Mouse (Mus musculus) left cerebral cortex, adult 18-20 months (tissue): ENCODE measurements around the gene Adgrg7. TPM values are rescaled to one million over a fixed set of nuclear protein-coding genes. Genes with fewer than 3 reads are reported as not detected.

Experiments used
- DNase-seq, 2 experiments: peaks; one replicate each; pipeline ENCODE4 v3.0.0; 2021 to 2022; ENCODE audit warnings: low spot score in 2 of 2, mixed read lengths in 1 of 2
- total RNA-seq, 2 experiments: library from RNA; stranded (reverse); gene quantifications; 2 replicates each; pipeline ENCODE4 v1.2.3; 2021

Adgrg7 gene
- total RNA-seq, 2 experiments from 2014 or later = not detected

DNA sequence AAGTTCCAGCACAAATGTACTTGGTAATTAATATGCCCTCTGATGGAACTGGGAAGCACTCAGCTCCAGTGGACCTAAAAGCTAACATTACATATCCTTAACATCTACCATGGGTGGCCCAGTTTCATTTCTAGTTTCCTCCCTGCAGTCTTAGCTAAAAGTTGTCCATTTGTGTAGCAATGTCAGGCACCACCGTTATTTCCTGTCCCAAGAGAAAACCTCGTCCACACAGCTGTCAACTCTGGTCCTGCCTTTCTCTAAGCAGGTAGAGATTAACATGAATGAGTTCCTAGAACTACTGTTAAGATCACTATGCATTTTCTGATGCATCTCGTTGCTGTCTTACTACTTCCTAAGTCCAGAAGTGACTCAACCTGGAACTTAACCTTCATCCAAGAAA, 80.0 kb downstream of the Adgrg7 start:
- no peak for DNase-seq

DNA sequence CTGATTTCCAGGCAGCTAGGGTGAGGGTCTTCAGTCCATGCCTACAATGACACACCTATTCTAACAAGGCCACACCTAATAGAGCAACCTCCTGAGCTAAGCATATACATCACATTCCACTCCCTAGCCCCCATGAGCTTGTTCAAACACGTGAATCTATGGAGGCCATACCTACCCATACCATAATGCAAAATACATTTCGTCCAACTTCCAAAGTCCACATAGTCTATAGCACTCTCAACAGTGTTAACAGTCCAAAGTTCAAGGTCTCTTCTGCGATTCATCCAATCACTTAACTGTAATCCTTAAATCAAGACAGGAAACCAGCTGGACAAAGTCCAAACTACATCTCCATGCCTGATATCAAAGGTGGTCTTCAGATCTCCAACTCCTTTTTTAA, 85.6 kb downstream of the Adgrg7 start:
- no peak for DNase-seq

DNA sequence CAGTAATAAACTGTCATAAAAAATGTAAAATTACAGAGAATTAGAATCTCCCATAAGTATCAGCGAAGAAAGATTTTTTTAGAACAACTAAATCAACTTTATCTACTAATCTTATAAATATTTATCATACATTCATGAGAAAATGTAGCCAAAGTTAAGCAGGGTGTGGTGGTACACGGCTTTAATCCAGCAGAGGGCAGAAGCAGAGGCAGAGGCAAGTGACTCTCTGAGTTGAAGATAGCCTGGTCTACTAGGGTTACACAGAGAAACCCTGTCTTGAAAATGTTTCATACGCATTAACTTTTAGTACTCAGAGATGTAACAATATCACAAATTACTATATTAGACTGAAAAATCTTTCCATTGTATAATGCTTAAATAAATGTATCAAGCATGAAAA, 89.9 kb downstream of the Adgrg7 start:
- DNase-seq = no peak

DNA sequence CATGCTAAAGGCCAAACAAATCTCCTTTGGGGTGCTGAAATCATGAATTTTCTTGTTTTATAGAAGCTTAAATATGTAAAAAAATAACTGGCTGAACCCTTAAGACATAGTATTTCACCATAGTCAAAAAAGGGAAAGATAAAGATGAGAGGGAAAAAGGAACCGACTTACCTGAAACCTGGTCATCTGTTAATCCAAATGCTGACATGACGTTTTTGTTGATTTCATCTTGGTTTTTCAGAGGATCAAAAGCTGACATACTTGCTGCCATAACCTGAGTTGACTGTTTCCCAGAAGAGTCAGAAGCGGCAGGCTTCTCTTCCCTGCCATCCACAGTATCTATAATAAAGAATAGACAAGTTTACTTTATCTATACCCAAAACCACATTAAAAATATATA, 94.8 kb downstream of the Adgrg7 start:
- DNase-seq = no peak

DNA sequence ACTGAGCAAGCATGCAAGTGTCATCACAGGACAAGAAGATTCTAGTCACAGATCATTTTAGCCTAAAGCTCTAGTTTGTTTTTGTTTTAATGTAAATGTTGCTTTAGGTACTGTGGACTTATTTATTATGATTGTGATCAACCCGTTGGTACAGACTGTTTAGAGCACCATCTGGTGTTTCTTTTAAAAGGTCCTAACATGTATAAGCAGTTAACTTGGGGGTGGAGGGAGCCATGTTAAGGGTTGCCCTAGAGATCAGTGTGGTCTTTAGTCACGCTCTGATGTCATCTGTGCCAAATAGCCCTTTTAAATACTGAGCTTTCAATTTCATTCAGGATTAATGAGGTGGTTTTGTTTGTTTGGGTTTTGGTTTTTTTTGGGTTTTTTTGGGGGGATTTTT, 99.2 kb downstream of the Adgrg7 start:
- no peak for DNase-seq

DNA sequence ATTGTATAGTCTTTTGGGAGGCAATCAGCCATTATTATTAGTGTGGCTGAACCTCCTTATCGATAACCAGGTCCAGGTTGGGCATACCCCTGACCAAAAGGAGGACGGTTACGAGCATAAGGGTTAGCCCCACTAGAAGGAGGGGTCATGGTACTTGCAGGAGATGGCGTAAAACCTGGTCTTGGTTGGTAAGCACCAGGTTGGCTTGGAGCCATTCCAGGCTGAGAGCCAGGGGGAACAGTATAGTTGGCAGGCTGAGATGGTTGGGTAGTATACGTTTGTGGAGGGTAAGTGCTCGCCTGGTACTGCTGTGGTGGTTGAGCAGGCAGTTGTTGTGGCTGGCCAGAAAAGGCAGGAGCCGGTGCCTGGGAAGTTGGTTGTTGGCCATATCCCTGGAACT, 104.9 kb downstream of the Adgrg7 start:
- no peak for DNase-seq

DNA sequence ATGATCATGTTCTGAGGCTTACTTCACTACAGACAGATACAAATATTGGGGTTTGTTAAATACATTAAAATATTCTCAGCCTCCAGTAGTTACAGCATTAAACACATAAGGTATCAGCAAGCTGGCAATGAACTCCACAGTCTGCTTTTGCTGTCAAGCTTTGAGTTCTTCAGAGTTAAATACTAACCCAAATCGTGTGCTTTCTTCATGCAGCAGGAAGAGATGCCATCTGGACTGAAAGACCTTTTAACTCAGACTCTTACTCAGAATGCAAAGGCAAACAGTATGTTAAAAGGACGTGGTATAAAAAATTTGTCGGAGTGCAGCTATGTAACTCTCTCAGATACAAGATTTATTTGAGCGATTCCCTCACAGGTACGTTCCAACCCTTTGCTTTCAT, 108.9 kb downstream of the Adgrg7 start:
- DNase-seq = no peak

DNA sequence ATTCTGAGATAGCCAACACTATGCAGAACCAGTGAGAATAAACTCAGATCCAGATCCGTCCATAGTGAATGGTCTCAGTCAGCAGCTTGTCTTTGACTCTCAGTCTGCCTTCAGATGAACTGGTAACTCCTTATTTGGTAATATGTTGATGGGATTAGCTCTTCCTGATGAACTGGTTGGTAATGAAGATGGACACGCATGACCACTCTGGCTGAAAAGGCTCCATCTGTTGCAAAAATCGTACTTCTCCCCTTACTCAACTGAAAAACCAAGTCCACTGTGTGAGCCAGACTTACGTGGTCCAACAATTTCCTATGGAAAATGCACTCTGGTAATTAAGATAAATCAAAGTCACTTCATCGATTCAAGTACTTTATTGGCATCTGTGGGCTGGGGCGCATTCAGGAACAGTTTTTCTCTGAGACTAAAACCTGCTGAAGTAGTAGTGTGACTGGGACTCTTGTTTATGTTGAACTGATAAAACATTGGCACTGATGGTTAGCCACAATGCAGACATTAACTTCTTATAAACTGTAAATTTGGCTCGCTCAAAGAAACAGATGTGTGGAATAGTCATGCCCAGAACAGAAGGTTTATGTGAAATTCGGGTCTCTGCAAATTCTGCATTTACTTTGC, 114.5 kb downstream of the Adgrg7 start:
- DNase-seq = no peak

DNA sequence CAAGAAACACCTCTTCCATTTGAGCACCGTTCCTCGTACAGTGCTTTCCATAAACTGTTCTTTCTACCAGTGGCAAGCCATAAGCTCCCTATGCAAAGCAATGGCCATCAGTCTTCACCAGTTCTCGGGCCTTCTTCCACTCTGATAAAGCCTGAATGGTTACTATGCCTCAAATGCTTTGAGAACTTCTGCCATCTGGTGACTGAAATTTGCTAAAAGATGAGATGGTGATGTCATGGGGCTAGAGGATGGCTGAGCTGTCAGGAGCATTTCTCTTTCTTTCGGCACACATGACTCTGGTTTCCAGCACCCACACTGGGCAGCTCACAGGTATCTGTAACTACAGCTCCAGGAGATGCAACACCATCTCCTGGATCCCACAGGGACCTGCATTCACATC, 118.5 kb downstream of the Adgrg7 start:
- DNase-seq = peak; percentile 2 to 32

Other genes with a start within 250 kb of the Adgrg7 start
- 10 to 100 TPM; 56.6 to 58.0 TPM for gene Tfg, start 78.4 kb downstream of the Adgrg7 start, total RNA-seq
- gene Tmem45a, start 90.3 kb upstream of the Adgrg7 start, total RNA-seq = 1 to 10 TPM in 1 of 2 experiments, under 1 TPM in 1; 0.63 to 2.5 TPM
- 1 to 10 TPM; 2.7 to 3.3 TPM for gene Lnp1, start 132.2 kb upstream of the Adgrg7 start, total RNA-seq